Comparison of ENCODE assay signal across 7 mouse cellular contexts in the genomic region with DNA sequence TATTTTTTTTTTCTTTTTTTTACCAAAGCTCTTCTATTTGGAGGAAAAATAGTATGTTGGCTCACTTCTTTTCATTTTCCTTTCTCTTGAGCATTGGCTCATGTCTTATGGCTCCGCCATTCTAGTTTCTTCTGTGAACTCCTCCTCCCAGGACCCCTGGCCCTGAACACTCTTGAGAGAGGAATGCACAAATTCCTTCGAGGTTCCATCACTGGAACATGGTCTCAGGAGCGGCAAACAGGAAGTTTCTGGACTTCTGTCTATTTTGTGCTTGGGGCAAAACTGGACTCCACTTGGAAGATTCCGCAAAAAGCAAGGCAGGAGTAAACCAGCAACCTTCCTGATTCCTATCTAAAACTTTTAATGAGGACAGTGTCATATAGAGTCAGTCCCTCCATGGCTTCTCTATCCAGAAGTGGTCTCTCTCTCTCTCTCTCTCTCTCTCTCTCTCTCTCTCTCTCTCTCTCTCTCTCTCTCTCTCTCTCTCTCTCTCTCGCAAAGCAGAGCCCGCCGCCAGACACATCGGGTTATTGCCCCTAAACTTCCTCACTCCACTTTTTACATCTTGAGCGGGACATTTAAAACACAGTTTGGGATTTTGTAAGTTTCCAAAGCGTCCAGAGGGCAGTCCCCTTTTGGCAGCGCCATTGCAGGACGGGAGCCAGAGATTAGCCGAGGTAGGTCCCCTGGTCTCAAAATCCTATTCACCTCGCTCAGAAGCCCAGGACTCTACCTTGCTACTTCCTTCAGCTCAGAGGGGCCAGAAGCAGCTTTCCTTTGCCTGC. TPM values are rescaled to one million over a fixed set of nuclear protein-coding genes. Genes with fewer than 3 reads are reported as not detected.
DNase-seq lines count a peak whose midpoint lies in the region; ATAC-seq and TF ChIP-seq lines count a peak whose summit lies in the region.

A gene (plus strand): TSS at position 399 of the 785 bp plus-strand sequence.

- TF ChIP-seq RAD21 in CH12.LX (IDR thresholded peaks at IDR 0.05; ENCODE audit: low read depth, low read length), result no peak

- H3K79me2 ChIP-seq in CH12.LX (replicated peaks; ENCODE audit: control insufficient read depth, extremely low read depth, insufficient read depth, poor library complexity, severe bottlenecking), result peaks cover 2% of the 10 kb centered on the region; the same call in 1 of the 2 replicates

- peak within 1 kb of the TSS; percentile 32; the same call in 1 of the 2 replicates for H3K27ac ChIP-seq in CH12.LX (ENCODE audit: insufficient read depth, low read depth)
- peak within 1 kb of the TSS; percentile 96 for H3K27ac ChIP-seq in embryonic facial prominence, embryonic 15.5 days (replicated peaks)
- H3K27ac ChIP-seq in heart, embryonic 14.5 days (replicated peaks in 1 of 2; ENCODE audit: control insufficient read depth in 1 of 2, insufficient read depth in 1 of 2, low read depth in 2 of 2, low read length in 2 of 2), result peak within 1 kb of the TSS; percentile 94 to 99
- H3K27ac ChIP-seq in midbrain, embryonic 14.5 days (replicated peaks; ENCODE audit: low read depth, low read length), result peak within 1 kb of the TSS; percentile 99

- no peak for ATAC-seq in G1E (ENCODE audit: extremely low read depth, insufficient number of reproducible peaks, low FRiP score, poor library complexity, severe bottlenecking)
- ATAC-seq in embryonic facial prominence, embryonic 15.5 days (ENCODE audit: insufficient number of reproducible peaks, low FRiP score, low TSS enrichment, low read depth), result no peak
- ATAC-seq in heart, embryonic 14.5 days (ENCODE audit: insufficient number of reproducible peaks, insufficient read depth, low FRiP score, low read depth), result no peak
- ATAC-seq in midbrain, embryonic 14.5 days (ENCODE audit: low FRiP score, low TSS enrichment), result no peak

- TF ChIP-seq POLR2A in CH12.LX (IDR thresholded peaks at IDR 0.05; ENCODE audit: low read depth, low read length), result no peak

- WGBS in embryonic facial prominence, embryonic 15.5 days, result 9% methylated on average over 14 of the region's 14 CpGs
- 7% methylated on average over 14 of the region's 14 CpGs for WGBS in heart, embryonic 14.5 days
- 22% methylated on average over 14 of the region's 14 CpGs for WGBS in midbrain, embryonic 14.5 days

- no peak for DNase-seq in CH12.LX (ENCODE audit: extremely low read depth)
- no peak for DNase-seq in G1E (ENCODE audit: low spot score)
- DNase-seq in left cerebral cortex, adult 8-10 months (ENCODE audit: low spot score in 2 of 2), result no peak
- no peak for DNase-seq in midbrain, embryonic 14.5 days
- no peak for DNase-seq in urinary bladder, postnatal 36 days (ENCODE audit: low spot score in 2 of 2)

- H3K4me2 ChIP-seq in CH12.LX (ENCODE audit: insufficient read depth, low read depth, poor library complexity, severe bottlenecking), result peak within 1 kb of the TSS; percentile 52; the same call in 1 of the 2 replicates
- peak within 1 kb of the TSS; percentile 76 for H3K4me2 ChIP-seq in embryonic facial prominence, embryonic 15.5 days (replicated peaks)
- peak within 1 kb of the TSS; percentile 85 for H3K4me2 ChIP-seq in heart, embryonic 14.5 days (ENCODE audit: low read length)
- peak within 1 kb of the TSS; percentile 80 for H3K4me2 ChIP-seq in midbrain, embryonic 14.5 days (ENCODE audit: low read length)

- H3K4me1 ChIP-seq in CH12.LX (ENCODE audit: control insufficient read depth in 1 of 2, insufficient read depth in 2 of 2), result peaks cover 6 to 34% of the 10 kb centered on the region in 2 experiments; a peak in 3 of 4 replicates
- H3K4me1 ChIP-seq in G1E (ENCODE audit: insufficient read depth, low read depth, low read length), result peaks cover 63% of the 10 kb centered on the region
- H3K4me1 ChIP-seq in embryonic facial prominence, embryonic 15.5 days, result peaks cover 25% of the 10 kb centered on the region
- H3K4me1 ChIP-seq in heart, embryonic 14.5 days (ENCODE audit: control insufficient read depth in 2 of 2, insufficient read depth in 2 of 2, low read length in 2 of 2), result peaks cover 2 to 23% of the 10 kb centered on the region in 2 experiments; a peak in 2 of 4 replicates
- peaks cover 15% of the 10 kb centered on the region for H3K4me1 ChIP-seq in midbrain, embryonic 14.5 days (ENCODE audit: control insufficient read depth, insufficient read depth, low read length)

- H3K27me3 ChIP-seq in CH12.LX (replicated peaks), result no peaks in the 10 kb centered on the region
- H3K27me3 ChIP-seq in G1E (ENCODE audit: insufficient read depth, low read length), result no peaks in the 10 kb centered on the region
- no peaks in the 10 kb centered on the region for H3K27me3 ChIP-seq in embryonic facial prominence, embryonic 15.5 days
- H3K27me3 ChIP-seq in heart, embryonic 14.5 days (ENCODE audit: control insufficient read depth, insufficient read depth, low read length), result no peaks in the 10 kb centered on the region
- no peaks in the 10 kb centered on the region for H3K27me3 ChIP-seq in midbrain, embryonic 14.5 days (ENCODE audit: control insufficient read depth, insufficient read depth, low read length)

- peaks cover 0 to 9% of the 10 kb centered on the region in 2 experiments for H3K36me3 ChIP-seq in CH12.LX (replicated peaks in 1 of 2; ENCODE audit: control insufficient read depth in 1 of 2, insufficient read depth in 1 of 2, low read length in 1 of 2)
- peaks cover 18% of the 10 kb centered on the region for H3K36me3 ChIP-seq in G1E (replicated peaks)
- no peaks in the 10 kb centered on the region for H3K36me3 ChIP-seq in embryonic facial prominence, embryonic 15.5 days
- peaks cover 20% of the 10 kb centered on the region for H3K36me3 ChIP-seq in heart, embryonic 14.5 days (ENCODE audit: control insufficient read depth, insufficient read depth, low read length)
- no peaks in the 10 kb centered on the region for H3K36me3 ChIP-seq in midbrain, embryonic 14.5 days (ENCODE audit: control insufficient read depth, insufficient read depth, low read length)

- in situ Hi-C loops in CH12.LX (cut with MboI; ENCODE audit: low pct_ligation_motif_present, low pct_unique_long_range_greater_than_20kb, low sequenced_read_pairs), result no loop called here

- no peak for TF ChIP-seq EP300 in CH12.LX (IDR thresholded peaks at IDR 0.05; ENCODE audit: low read length)

- dilution Hi-C loops in CH12.LX (cut with MboI; ENCODE audit: extremely low pct_ligation_motif_present, extremely low pct_unique_long_range_greater_than_20kb, low sequenced_read_pairs), result no loop called here

- TF ChIP-seq CTCF in CH12.LX (conservative IDR thresholded peaks at IDR 0.05 in 1 of 2, IDR thresholded peaks at IDR 0.05 in 1 of 2; ENCODE audit: low read depth in 2 of 2, low read length in 2 of 2) (no peak), G1E (IDR thresholded peaks at IDR 0.05; ENCODE audit: low read depth, low read length) (no peak)

- H3K4me3 ChIP-seq in CH12.LX (replicated peaks in 1 of 3; ENCODE audit: low read depth in 2 of 3, low read length in 2 of 3, poor library complexity in 1 of 3), result peak within 1 kb of the TSS; percentile 48 to 88 (median 67)
- H3K4me3 ChIP-seq in G1E (ENCODE audit: low read depth, low read length), result peak within 1 kb of the TSS; percentile 77
- peak within 1 kb of the TSS; percentile 75 for H3K4me3 ChIP-seq in embryonic facial prominence, embryonic 15.5 days (replicated peaks)
- H3K4me3 ChIP-seq in heart, embryonic 14.5 days (ENCODE audit: control insufficient read depth in 1 of 2, insufficient read depth in 1 of 2, low read depth in 1 of 2, low read length in 2 of 2), result peak within 1 kb of the TSS; percentile 79 to 83
- peak within 1 kb of the TSS; percentile 70 for H3K4me3 ChIP-seq in midbrain, embryonic 14.5 days (replicated peaks; ENCODE audit: low read depth, low read length)

- H3K9ac ChIP-seq in CH12.LX (ENCODE audit: insufficient read depth, low read depth), result peak within 1 kb of the TSS; percentile 98
- H3K9ac ChIP-seq in embryonic facial prominence, embryonic 15.5 days, result peak within 1 kb of the TSS; percentile 84
- peak within 1 kb of the TSS; percentile 98 for H3K9ac ChIP-seq in heart, embryonic 14.5 days (ENCODE audit: low read length)
- H3K9ac ChIP-seq in midbrain, embryonic 14.5 days (replicated peaks; ENCODE audit: low read length), result peak within 1 kb of the TSS; percentile 99

- H3K9me3 ChIP-seq in CH12.LX (replicated peaks; ENCODE audit: low read length), result no peaks in the 10 kb centered on the region
- no peaks in the 10 kb centered on the region for H3K9me3 ChIP-seq in G1E (replicated peaks)
- no peaks in the 10 kb centered on the region for H3K9me3 ChIP-seq in embryonic facial prominence, embryonic 15.5 days (replicated peaks)
- H3K9me3 ChIP-seq in heart, embryonic 14.5 days (ENCODE audit: control insufficient read depth, low read length), result no peaks in the 10 kb centered on the region
- H3K9me3 ChIP-seq in midbrain, embryonic 14.5 days (ENCODE audit: control insufficient read depth, low read length), result no peaks in the 10 kb centered on the region

TF ChIP-seq in CH12.LX, 34 proteins besides CTCF, POLR2A, EP300 and RAD21:
- TF ChIP-seq UBTF (IDR thresholded peaks at IDR 0.05; ENCODE audit: low read depth, low read length) (no peak), MAZ (IDR thresholded peaks at IDR 0.05; ENCODE audit: low read depth, low read length) (no peak), ETS1 (conservative IDR thresholded peaks at IDR 0.05; ENCODE audit: low read depth, low read length) (no peak), HCFC1 (IDR thresholded peaks at IDR 0.05; ENCODE audit: low read depth, low read length) (no peak), PAX5 (IDR thresholded peaks at IDR 0.05; ENCODE audit: low read length) (no peak), GABPA (IDR thresholded peaks at IDR 0.05; ENCODE audit: insufficient replicate concordance, low read depth, low read length) (no peak), USF2 (conservative IDR thresholded peaks at IDR 0.05; ENCODE audit: low read depth, low read length) (no peak), RCOR1 (conservative IDR thresholded peaks at IDR 0.05; ENCODE audit: low read depth, low read length) (no peak), MEF2A (IDR thresholded peaks at IDR 0.05; ENCODE audit: borderline replicate concordance, low read depth, low read length) (no peak), CHD1 (IDR thresholded peaks at IDR 0.05; ENCODE audit: low read depth, low read length) (no peak), POLR2AphosphoS2 (IDR thresholded peaks at IDR 0.05; ENCODE audit: low read depth, low read length) (no peak)

RNA-seq across cellular contexts. Expression of the gene that starts here (rescaled TPM):
- total RNA-seq in CH12.LX (2012; rRNA removed) (22.1 and 26.8 TPM in 2 replicates), CH12.LX (2014; rRNA removed) (66.4 and 81.8 TPM in 2 replicates), G1E (2014; fragmentation: Nextera tagmentation) (87.9 and 95.4 TPM in 2 replicates), G1E (2017) (95.7 and 95.9 TPM in 2 replicates)
- polyA plus RNA-seq in CH12.LX (2012; ENCODE audit: insufficient read length, low read depth) (44.7 TPM in 2 replicates), G1E (2012) (99.6 and 129 TPM in 2 replicates)
- 137 and 139 TPM in 2 replicates for polyA plus RNA-seq in embryonic facial prominence, embryonic 15.5 days (2015; fragmentation: Nextera tagmentation; extraction: Ambion mirVana)
- polyA plus RNA-seq in heart, embryonic 14.5 days (2014; fragmentation: Nextera tagmentation; extraction: Ambion mirVana), result 128 and 136 TPM in 2 replicates
- 10 to 100 TPM; 85.6 to 91.8 (median 87.0) TPM for total RNA-seq in left cerebral cortex, adult 8-10 months (2022)
- 322 TPM in 2 replicates for polyA plus RNA-seq in midbrain, embryonic 14.5 days (2014; fragmentation: Nextera tagmentation; extraction: Ambion mirVana)

Comparison
In these comparisons a context has a peak if more than half of its experiments do, and no peak if none do; other contexts are left out.
1. H3K27ac ChIP-seq: peak in every context shown above with its lines; median percentile 99 in midbrain, embryonic 14.5 days; 96 in heart, embryonic 14.5 days; 96 in embryonic facial prominence, embryonic 15.5 days; 32 in CH12.LX.